Mouse (Mus musculus) heart, adult 2 months (tissue): ENCODE data around the gene Map4. TPM values are rescaled to one million over a fixed set of nuclear protein-coding genes. Genes with fewer than 3 reads are reported as not detected.

Source experiments
- DNase-seq, 2 experiments: peaks; one replicate each; pipeline ENCODE4 v3.0.0; 2021
- H3K27ac ChIP-seq: fragments of 200-600 bp; 2 replicates; pipeline ENCODE4 v1.8.1; 2022
- H3K27me3 ChIP-seq: fragments of 200-500 bp; 2 replicates; pipeline ENCODE4 v1.6.1; 2012; ENCODE audit warnings: mild to moderate bottlenecking, low read length, inconsistent platforms, mixed read lengths; ENCODE audit not compliant: control insufficient read depth, insufficient read depth
- H3K36me3 ChIP-seq: fragments of 200-500 bp; 2 replicates; pipeline ENCODE4 v1.6.1; 2012; ENCODE audit warnings: low read length, inconsistent platforms; ENCODE audit not compliant: control insufficient read depth, insufficient read depth
- H3K4me1 ChIP-seq: fragments of 200-500 bp; 2 replicates; pipeline ENCODE4 v1.6.1; 2011; ENCODE audit warnings: low read length; ENCODE audit not compliant: control insufficient read depth, insufficient read depth
- H3K4me3 ChIP-seq: fragments of 200-600 bp; 2 replicates; pipeline ENCODE4 v1.8.1; 2022
- H3K79me2 ChIP-seq: fragments of 200-500 bp; replicated peaks from 2 replicates; pipeline ENCODE4 v1.6.1; 2012; ENCODE audit warnings: mild to moderate bottlenecking, inconsistent platforms, low read length, moderate library complexity, mixed read lengths; ENCODE audit not compliant: control insufficient read depth, insufficient read depth
- H3K9ac ChIP-seq: fragments of 200-500 bp; 2 replicates; pipeline ENCODE4 v1.6.1; 2012; ENCODE audit warnings: low read depth, mild to moderate bottlenecking, control low read depth, inconsistent platforms, low read length, mixed read lengths
- CTCF ChIP-seq: fragments of 200-600 bp; IDR thresholded peaks from 2 replicates; pipeline ENCODE4 v1.8.1; 2022; ENCODE audit warnings: antibody characterized with exemption, mild to moderate bottlenecking, moderate library complexity
- EP300 ChIP-seq: fragments of 200-500 bp; IDR thresholded peaks from 2 replicates; pipeline ENCODE4 v1.6.1; 2011; ENCODE audit warnings: low read depth, low read length, control low read depth; ENCODE audit not compliant: insufficient read depth
- POLR2A ChIP-seq: fragments of 200-500 bp; IDR thresholded peaks from 2 replicates; pipeline ENCODE4 v1.6.1; 2011; ENCODE audit warnings: mild to moderate bottlenecking, low read depth, low read length, control low read depth; ENCODE audit not compliant: insufficient read depth
- WGBS: fragments of 180-500 bp; shearing (Covaris S2); methylation state at CpG from one replicate; pipeline ENCODE4 v1.1.7; 2018; 5-methylcytosine and 5-hydroxymethylcytosine counted together
- intact Hi-C: fragments of 180-260 bp; cut with DNase I; formaldehyde crosslinking; loops from one replicate; pipeline ENCODE4 v1.15.1; 2025
- long read RNA-seq: library from polyadenylated mRNA; stranded (forward); transcript quantifications from one replicate; pipeline ENCODE4 v2.0.0, GENCODE M21; 2021
- polyA plus RNA-seq: library from polyadenylated mRNA; depleted of rRNA; stranded (reverse); fragments of >200 nt; gene quantifications from 2 replicates; pipeline ENCODE4 v1.2.3, GENCODE M21; 2012; rRNA removed
- total RNA-seq, 2 experiments: library from RNA; stranded (reverse); gene quantifications; 2 replicates each; pipeline ENCODE4 v1.2.3; 2021

The Map4 gene
- total RNA-seq (100 to 1,000 TPM; 279 to 331 TPM), polyA plus RNA-seq (172 and 183 TPM in 2 replicates)
- long read RNA-seq, full-length matches to known transcripts, result 8 of 107 reads
- long read RNA-seq, partial matches to known transcripts, result 88 of 107 reads
- long read RNA-seq, other reads (novel, unspliced or antisense), result 11 of 107 reads

DNA sequence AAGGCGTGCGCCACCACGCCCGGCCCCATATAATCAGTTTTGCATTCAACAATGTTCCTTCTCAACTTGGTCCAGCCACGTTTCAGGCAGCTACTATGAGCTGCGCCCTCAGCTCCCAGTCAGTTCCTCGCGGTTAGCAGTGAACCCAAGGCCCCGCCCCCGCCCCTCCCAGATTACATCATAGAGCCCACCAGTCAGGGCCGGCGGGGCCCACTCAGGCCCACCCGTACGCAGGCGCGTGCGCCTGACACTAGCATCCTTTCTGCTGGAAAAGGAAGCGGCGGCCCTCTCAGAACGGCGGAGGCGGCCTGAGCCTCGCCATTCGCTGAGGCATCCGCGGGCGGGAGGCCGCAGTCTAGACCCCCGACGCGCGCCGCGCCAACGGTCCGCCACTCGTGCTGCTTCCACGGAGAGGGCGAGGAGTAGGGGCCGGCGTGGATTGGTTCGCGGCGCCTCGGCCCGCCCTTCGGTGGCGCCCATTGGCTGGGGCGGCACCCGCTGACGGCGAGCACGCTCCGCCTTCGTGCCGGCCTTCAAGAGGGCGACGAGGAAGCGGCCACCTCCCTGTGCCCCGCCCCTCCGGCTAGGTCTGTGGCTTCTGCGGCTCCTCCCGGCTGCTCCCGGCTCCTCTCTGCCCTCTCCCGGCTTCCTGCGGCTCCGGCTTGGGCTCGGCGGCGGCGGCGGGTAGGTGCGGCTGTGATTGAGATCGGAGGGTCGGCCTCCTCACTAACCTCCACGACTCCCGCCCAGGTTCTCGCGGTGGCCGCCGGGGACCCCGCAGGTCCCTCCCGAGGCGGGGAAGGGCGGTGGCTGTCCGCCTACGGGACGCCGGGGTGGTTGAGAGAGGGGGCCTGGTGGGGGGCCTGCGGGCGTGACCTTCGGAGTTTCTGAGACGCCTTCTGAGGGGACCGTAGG lies at the start of gene Map4:
Gene Map4, plus strand, starts transcription at position 204 of the 915 bp plus-strand sequence.
- no peaks in the 10 kb centered on the region for H3K27me3 ChIP-seq
- peak within 1 kb of the TSS; percentile 96 for H3K27ac ChIP-seq
- peak within 1 kb of the TSS; percentile 97 for H3K9ac ChIP-seq
- DNase-seq, result peak; percentile 98 to 100
- peaks cover 11% of the 10 kb centered on the region for H3K4me1 ChIP-seq
- WGBS, result under 1% methylated on average over 89 of the region's 94 CpGs
- TF ChIP-seq POLR2A (peak; percentile 82), CTCF (peak; percentile 64), EP300 (0 out of 2 replicates have a peak, but pooled peaks have one; percentile 30)
- H3K36me3 ChIP-seq, result peaks cover 8% of the 10 kb centered on the region
- H3K4me3 ChIP-seq, result peak within 1 kb of the TSS; percentile 89
- intact Hi-C loops, result loop anchor here (1.0 to 5.0 kb wide), 4 partner anchors 19 to 141 kb away; no protein-coding TSS in a partner anchor
- peaks cover 2% of the 10 kb centered on the region; the same call in 1 of the 2 replicates for H3K79me2 ChIP-seq

DNA sequence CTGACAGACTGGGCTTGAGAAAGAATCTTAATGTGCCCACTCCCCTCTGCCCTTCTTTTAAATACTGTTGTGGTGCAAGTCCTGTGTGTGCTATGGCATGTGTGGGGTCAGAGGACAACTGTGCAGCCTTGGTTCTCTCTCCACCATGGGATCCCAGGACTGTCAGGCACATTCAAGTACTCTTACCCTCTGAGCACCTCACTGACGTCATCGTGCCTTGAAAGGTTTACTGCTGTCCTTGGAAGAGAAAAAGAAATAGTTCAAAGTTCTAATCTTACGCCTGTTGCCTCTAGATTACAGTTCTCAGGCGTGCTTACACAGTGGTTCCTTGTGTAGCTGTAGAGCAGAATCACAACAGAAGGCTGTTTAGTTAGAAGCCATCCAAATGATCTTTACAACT lies 45.0 kb upstream of the Map4 start:
- no peaks in the 10 kb centered on the region for H3K27me3 ChIP-seq
- 69% methylated on average over 4 of the region's 4 CpGs for WGBS
- no peaks in the 10 kb centered on the region; the same call in 1 of the 2 replicates for H3K36me3 ChIP-seq
- no peak overlapping the region for H3K27ac ChIP-seq
- no peak for TF ChIP-seq CTCF
- TF ChIP-seq POLR2A, result no peak
- TF ChIP-seq EP300, result no peak
- H3K9ac ChIP-seq, result no peak overlapping the region
- H3K4me3 ChIP-seq, result no peak overlapping the region
- no peaks in the 10 kb centered on the region for H3K4me1 ChIP-seq
- intact Hi-C loops, result no loop called here
- no peak for DNase-seq
- H3K79me2 ChIP-seq, result no peaks in the 10 kb centered on the region

DNA sequence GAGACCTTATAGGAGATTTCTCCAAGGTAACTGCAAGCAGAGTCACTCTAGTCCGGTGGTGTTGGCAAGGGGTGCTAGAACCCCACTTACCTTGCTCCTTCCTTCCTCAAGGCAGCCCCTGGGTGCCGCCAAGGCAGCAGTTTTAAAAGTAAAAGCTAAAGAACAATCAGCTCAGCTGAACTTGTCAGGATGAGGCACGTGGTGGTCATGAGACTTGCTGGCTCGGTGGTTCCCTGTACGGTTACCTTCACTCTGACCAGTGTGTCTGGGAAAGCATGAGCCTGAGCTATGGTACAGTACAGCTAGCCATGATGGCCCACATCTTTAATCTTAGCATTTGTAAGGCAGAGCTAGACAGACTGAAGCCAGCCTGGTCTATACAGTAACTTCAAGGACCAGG lies 43.9 kb upstream of the Map4 start:
- 85% methylated on average over 5 of the region's 5 CpGs for WGBS
- Histone ChIP-seq H3K9ac (no peak overlapping the region), H3K27ac (no peak overlapping the region), H3K4me3 (no peak overlapping the region), H3K79me2 (no peaks in the 10 kb centered on the region), H3K36me3 (no peaks in the 10 kb centered on the region), H3K4me1 (no peaks in the 10 kb centered on the region), H3K27me3 (no peaks in the 10 kb centered on the region)
- TF ChIP-seq CTCF, result no peak
- TF ChIP-seq POLR2A, result no peak
- TF ChIP-seq EP300, result no peak
- intact Hi-C loops, result no loop called here
- no peak for DNase-seq

DNA sequence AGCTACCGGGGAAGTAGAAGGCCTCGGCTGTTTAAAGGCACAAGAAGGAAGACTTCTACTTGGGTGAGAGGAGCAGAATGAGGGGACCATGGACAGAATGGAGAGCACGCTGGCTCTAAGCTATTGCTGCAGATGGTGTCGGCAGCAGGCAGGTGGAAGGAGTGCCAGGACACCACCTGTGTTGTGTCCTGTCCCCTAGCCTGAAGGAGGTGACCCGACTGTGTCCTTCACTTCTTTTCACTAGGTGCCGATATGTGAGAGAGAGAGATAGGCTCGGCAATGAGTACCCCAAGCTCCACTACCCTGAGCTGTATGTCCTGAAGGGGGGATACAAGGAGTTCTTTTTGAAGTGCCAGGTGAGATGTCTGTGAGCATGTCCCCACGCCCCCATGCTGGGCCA lies 39.8 kb upstream of the Map4 start:
- TF ChIP-seq CTCF (no peak), EP300 (no peak), POLR2A (no peak)
- DNase-seq, result no peak
- Histone ChIP-seq H3K9ac (no peak overlapping the region), H3K27me3 (no peaks in the 10 kb centered on the region), H3K79me2 (no peaks in the 10 kb centered on the region), H3K27ac (no peak overlapping the region), H3K4me1 (peaks cover 8% of the 10 kb centered on the region), H3K4me3 (no peak overlapping the region), H3K36me3 (no peaks in the 10 kb centered on the region)
- 89% methylated on average over 8 of the region's 8 CpGs for WGBS
- intact Hi-C loops, result no loop called here

DNA sequence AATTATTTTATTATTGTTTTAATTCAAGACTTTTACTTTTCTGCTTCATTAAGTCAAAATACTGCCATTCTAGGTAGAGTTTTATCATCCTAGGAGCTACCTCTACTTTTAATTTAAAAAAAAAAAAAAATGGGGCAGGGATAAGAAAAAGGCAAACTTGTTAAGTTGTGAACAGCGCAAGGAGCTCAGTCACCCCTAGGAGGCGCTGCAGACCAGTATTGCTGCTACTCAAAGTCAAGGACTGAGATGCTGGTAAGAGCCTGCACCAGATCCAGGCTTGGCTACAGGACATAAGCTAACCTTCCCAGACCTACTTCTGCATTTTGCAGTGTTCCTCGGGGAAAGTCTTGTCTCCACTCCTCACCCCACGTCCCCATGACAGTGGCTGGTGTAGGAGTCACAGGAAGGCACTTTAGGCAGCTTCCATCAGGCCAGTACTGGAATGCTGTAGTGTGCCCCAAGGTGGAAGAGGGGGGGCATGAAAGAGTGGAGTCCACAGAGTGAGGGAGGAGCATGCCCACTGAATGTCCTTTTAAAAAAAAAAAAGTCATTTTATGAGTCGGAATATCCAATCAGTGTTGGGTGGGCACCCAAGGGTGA lies 38.5 kb upstream of the Map4 start:
- intact Hi-C loops, result loop anchor here (1.0 kb wide), 1 partner anchor 209 kb away; no protein-coding TSS in a partner anchor
- H3K36me3 ChIP-seq, result no peaks in the 10 kb centered on the region; the same call in 1 of the 2 replicates

More for the DNA sequence above, 38.5 kb upstream of the Map4 start:
- Histone ChIP-seq H3K27me3 (no peaks in the 10 kb centered on the region), H3K9ac (no peak overlapping the region), H3K4me1 (peaks cover 14% of the 10 kb centered on the region), H3K79me2 (no peaks in the 10 kb centered on the region), H3K27ac (no peak overlapping the region), H3K4me3 (no peak overlapping the region)
- 55% methylated on average over 5 of the region's 5 CpGs for WGBS
- DNase-seq, result peak; percentile 72 to 85
- TF ChIP-seq POLR2A, result no peak
- TF ChIP-seq EP300, result peak; percentile 83; the same call in 1 of the 2 replicates
- TF ChIP-seq CTCF, result peak; percentile 97
